17 mouse cellular contexts compared by ENCODE assay signal in the genomic region with DNA sequence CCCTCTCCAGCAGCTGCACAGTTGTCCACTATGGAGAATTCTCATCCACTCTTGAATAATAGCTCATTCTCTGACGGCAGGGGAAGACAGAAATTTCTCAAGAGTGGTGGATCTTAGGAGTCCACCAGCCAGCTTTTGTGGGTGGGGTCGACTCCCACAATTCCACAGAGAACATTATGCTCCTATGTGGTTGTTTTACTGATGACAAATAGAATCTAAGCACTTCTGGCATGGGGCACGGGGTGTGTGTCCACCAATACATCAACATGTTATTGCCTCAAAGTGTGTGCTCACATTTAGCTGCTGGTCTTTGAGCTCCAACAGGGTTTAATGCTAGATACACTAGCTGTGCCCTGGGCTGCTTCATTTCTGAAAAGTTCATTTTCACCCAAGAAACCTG. TPM values are rescaled to one million over a fixed set of nuclear protein-coding genes. Genes with fewer than 3 reads are reported as not detected.
"Had no signal": no experiment of that assay in that cellular context is flagged by ENCODE, and none has a peak within 500 bp of the region (broad histone marks: within the 10 kb centered on the region; RNA-seq: fewer than 3 reads in every experiment).

No protein-coding gene starts in this region.

- ATAC-seq: lung, postnatal 0 days; midbrain, embryonic 16.5 days had no signal

- DNase-seq: kidney, adult 11 months; kidney, postnatal 10 days; kidney, postnatal 4 days; lung, adult 2 months; lung, postnatal 4 days; right cerebral cortex, postnatal 14 days; thymus, postnatal 4 days had no signal

- H3K4me2 ChIP-seq: liver, embryonic 11.5 days; liver, embryonic 15.5 days had no signal

- H3K4me3 ChIP-seq: layer of hippocampus, adult 2 months; liver, embryonic 15.5 days; midbrain, embryonic 10.5 days had no signal

- H3K9me3 ChIP-seq: liver, embryonic 15.5 days; midbrain, embryonic 10.5 days had no signal

- H3K4me1 ChIP-seq: liver, embryonic 15.5 days had no signal

- H3K9ac ChIP-seq: liver, embryonic 15.5 days had no signal

- H3K27ac ChIP-seq: layer of hippocampus, adult 2 months; liver, embryonic 15.5 days; midbrain, embryonic 10.5 days had no signal

- H3K36me3 ChIP-seq: liver, embryonic 15.5 days; midbrain, embryonic 10.5 days had no signal

RNA-seq across cellular contexts. Expression of a gene that starts 6.4 kb away (rescaled TPM):
- total RNA-seq: megakaryocyte, adult 5-6 weeks; neutrophil, adult 5-6 weeks had no signal
- polyA plus RNA-seq: kidney, embryonic 14.5 days; small intestine, adult 2 months had no signal
